Mouse (Mus musculus) forebrain, embryonic 12.5 days (tissue): Measurements from ENCODE around the gene Gm21854. TPM values are rescaled to one million over a fixed set of nuclear protein-coding genes. Genes with fewer than 3 reads are reported as not detected.
"Not testable (repeated sequence)": the region's sequence is repeated elsewhere in the genome, so short reads cannot be mapped to it uniquely, and the experiment has no call there.

Experiments used
- ATAC-seq: fragments of 200-750 bp; cut with Nextera tagmentation; 2 replicates; pipeline ENCODE4 v1.8.0; 2017; ENCODE audit warnings: moderate TSS enrichment; ENCODE audit not compliant: low FRiP score
- H3K27ac ChIP-seq: fragments of 300-500 bp; sonication (generic); 2 replicates; pipeline ENCODE4 v1.5.1; 2016; ENCODE audit warnings: mild to moderate bottlenecking
- H3K27me3 ChIP-seq: fragments of 300-500 bp; sonication (generic); 2 replicates; pipeline ENCODE4 v1.6.1; 2016; ENCODE audit warnings: mild to moderate bottlenecking
- H3K36me3 ChIP-seq: fragments of 300-500 bp; sonication (generic); replicated peaks from 2 replicates; pipeline ENCODE4 v1.6.1; 2016; ENCODE audit warnings: mild to moderate bottlenecking
- H3K4me1 ChIP-seq: fragments of 300-500 bp; sonication (generic); 2 replicates; pipeline ENCODE4 v1.6.1; 2016
- H3K4me2 ChIP-seq: fragments of 300-500 bp; sonication (generic); 2 replicates; pipeline ENCODE4 v1.6.1; 2016; ENCODE audit warnings: mild to moderate bottlenecking, moderate library complexity
- H3K4me3 ChIP-seq: fragments of 300-500 bp; sonication (generic); replicated peaks from 2 replicates; pipeline ENCODE4 v1.5.1; 2016; ENCODE audit warnings: mild to moderate bottlenecking
- H3K9ac ChIP-seq: fragments of 300-500 bp; sonication (generic); 2 replicates; pipeline ENCODE4 v1.6.1; 2016; ENCODE audit warnings: mild to moderate bottlenecking
- H3K9me3 ChIP-seq: fragments of 300-500 bp; sonication (generic); 2 replicates; pipeline ENCODE4 v1.6.1; 2016
- polyA plus RNA-seq: library from polyadenylated mRNA; unstranded; fragments of >200 nt; fragmentation: Nextera tagmentation; extraction: Ambion mirVana; gene quantifications from 2 replicates; pipeline ENCODE4 v1.2.1, GENCODE M21; 2016

Gene Gm21854
- polyA plus RNA-seq: not detected in 2 replicates

DNA sequence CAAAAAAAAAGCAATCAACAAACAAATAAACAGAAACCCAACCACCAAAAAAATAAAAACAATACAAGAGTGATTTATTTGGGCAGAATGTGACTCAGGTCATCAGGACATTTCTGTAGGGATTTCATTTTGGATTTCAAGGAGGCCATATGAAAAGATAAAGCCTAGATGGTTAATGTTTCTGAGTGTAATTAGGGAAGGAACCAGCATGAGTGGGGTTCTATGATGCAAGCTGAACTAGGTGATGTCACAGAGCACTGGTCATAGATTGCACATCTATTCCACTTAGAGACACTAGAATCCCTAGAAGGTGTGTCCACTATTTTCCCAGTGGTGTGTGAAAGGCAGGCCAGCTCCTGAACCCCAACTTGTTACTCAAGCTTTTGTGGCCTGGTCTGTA, at the start of gene Gm21854:
Gene Gm21854, plus strand, starts transcription at position 301 of the 400 bp plus-strand sequence.
- not testable (repeated sequence) for H3K4me2 ChIP-seq, H3K27me3 ChIP-seq, H3K4me3 ChIP-seq, H3K9me3 ChIP-seq, H3K4me1 ChIP-seq, ATAC-seq, H3K36me3 ChIP-seq, H3K9ac ChIP-seq, H3K27ac ChIP-seq

Other genes starting within 250 kb of the Gm21854 start
- not detected in 2 replicates for gene Gm20914, start 69.0 kb downstream of the Gm21854 start, polyA plus RNA-seq
- not detected in 2 replicates for gene Gm28171, start 136.4 kb downstream of the Gm21854 start, polyA plus RNA-seq